ENCODE assay signal across 14 mouse cellular contexts in genomic region chr3:10112660-10113059, GRCm38 (mm10). TPM values are rescaled to one million over a fixed set of nuclear protein-coding genes. Genes with fewer than 3 reads are reported as not detected.
"Had no signal": no experiment of that assay in that cellular context is flagged by ENCODE, and none has a peak within 500 bp of the region (broad histone marks: within the 10 kb centered on the region; RNA-seq: fewer than 3 reads in every experiment).

No protein-coding gene starts in this region.

- H3K36me3 ChIP-seq: limb, embryonic 10.5 days; liver, embryonic 15.5 days; midbrain, embryonic 13.5 days; neural tube, embryonic 12.5 days had no signal

- H3K4me1 ChIP-seq: limb, embryonic 10.5 days; liver, embryonic 15.5 days; midbrain, embryonic 13.5 days; neural tube, embryonic 12.5 days had no signal

- H3K27me3 ChIP-seq: liver, embryonic 15.5 days; midbrain, embryonic 13.5 days; neural tube, embryonic 12.5 days had no signal

- ATAC-seq: lung, postnatal 0 days; midbrain, embryonic 13.5 days had no signal

- H3K9ac ChIP-seq: liver, embryonic 15.5 days; midbrain, embryonic 13.5 days; neural tube, embryonic 12.5 days had no signal

- H3K4me3 ChIP-seq: limb, embryonic 10.5 days; liver, embryonic 15.5 days; midbrain, embryonic 13.5 days; neural tube, embryonic 12.5 days had no signal

- DNase-seq: kidney, adult 18-20 months; kidney, postnatal 10 days; kidney, postnatal 4 days; lung, adult 2 months; lung, postnatal 36 days; retina, postnatal 1 day; right cerebral cortex, postnatal 25 days; thymus, postnatal 36 days had no signal

- H3K27ac ChIP-seq: limb, embryonic 10.5 days; liver, embryonic 15.5 days; midbrain, embryonic 13.5 days; neural tube, embryonic 12.5 days had no signal

RNA-seq across cellular contexts. Expression of gene Gm9833, which starts 24.8 kb away (rescaled TPM):
- polyA plus RNA-seq: small intestine, adult 2 months had no signal
